In the genomic region with DNA sequence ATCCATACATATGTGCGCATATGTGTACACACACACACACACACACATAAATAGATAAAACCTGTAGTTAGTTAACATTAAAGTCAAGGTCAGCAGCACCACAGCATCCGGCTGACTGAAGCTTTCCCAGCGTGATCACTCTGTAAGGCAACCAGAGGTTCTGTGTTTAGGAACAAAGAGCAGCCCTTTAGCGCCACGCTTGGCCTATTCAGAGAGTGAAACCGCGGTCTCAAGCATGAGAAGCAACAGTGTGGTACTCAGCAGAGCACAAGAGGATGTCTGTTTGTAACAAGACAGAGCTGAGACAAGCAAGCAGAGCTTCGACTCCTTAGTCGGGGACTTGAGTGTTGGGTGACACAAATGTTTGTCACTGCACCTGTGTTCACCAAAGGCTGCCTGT, we compare ENCODE assay signal across 22 mouse cellular contexts. TPM values are rescaled to one million over a fixed set of nuclear protein-coding genes. Genes with fewer than 3 reads are reported as not detected.
DNase-seq lines count a peak whose midpoint lies in the region; ATAC-seq lines count a peak whose summit lies in the region.
"Had no signal": no experiment of that assay in that cellular context is flagged by ENCODE, and none has a peak within 500 bp of the region (broad histone marks: within the 10 kb centered on the region; RNA-seq: fewer than 3 reads in every experiment).

No protein-coding gene starts in this region.

- 71% methylated on average over 9 of the region's 9 CpGs for WGBS in hindbrain, embryonic 12.5 days
- 78% methylated on average over 9 of the region's 9 CpGs for WGBS in hindbrain, embryonic 10.5 days
- WGBS in neural tube, embryonic 12.5 days: 73% methylated on average over 9 of the region's 9 CpGs

- peaks cover 4% of the 10 kb centered on the region; the same call in 1 of the 2 replicates for H3K4me1 ChIP-seq in hindbrain, embryonic 12.5 days
- H3K4me1 ChIP-seq in hindbrain, embryonic 10.5 days (replicated peaks): peaks cover 8% of the 10 kb centered on the region; the same call in 1 of the 2 replicates
- peaks cover 4% of the 10 kb centered on the region; the same call in 1 of the 2 replicates for H3K4me1 ChIP-seq in neural tube, embryonic 12.5 days
- H3K4me1 ChIP-seq: limb, embryonic 10.5 days had no signal

- H3K27me3 ChIP-seq in hindbrain, embryonic 12.5 days: no peaks in the 10 kb centered on the region; the same call in 1 of the 2 replicates
- H3K27me3 ChIP-seq in hindbrain, embryonic 10.5 days (ENCODE audit: insufficient read depth, poor library complexity, severe bottlenecking): no peaks in the 10 kb centered on the region
- no peaks in the 10 kb centered on the region for H3K27me3 ChIP-seq in neural tube, embryonic 12.5 days (replicated peaks)
- H3K27me3 ChIP-seq: embryonic facial prominence, embryonic 13.5 days had no signal

- ATAC-seq in hindbrain, embryonic 12.5 days (ENCODE audit: low FRiP score): 0 out of 2 replicates have a peak, but pooled peaks have one; percentile 16
- peak; percentile 63; the same call in 1 of the 2 replicates for ATAC-seq in neural tube, embryonic 12.5 days (ENCODE audit: low FRiP score, low read depth)
- ATAC-seq: inflammation-experienced regulatory T-cells, adult 6 months; liver, postnatal 0 days; lung, postnatal 0 days had no signal

- no peak overlapping the region for H3K4me3 ChIP-seq in hindbrain, embryonic 12.5 days
- no peak overlapping the region for H3K4me3 ChIP-seq in hindbrain, embryonic 10.5 days
- H3K4me3 ChIP-seq in neural tube, embryonic 12.5 days: no peak overlapping the region
- H3K4me3 ChIP-seq: embryonic facial prominence, embryonic 13.5 days; erythroblast, embryonic 14.5 days; gastrocnemius, adult 2 months; limb, embryonic 10.5 days had no signal

- 0 out of 2 replicates have a peak, but pooled peaks cover 2% of the 10 kb centered on the region for H3K9me3 ChIP-seq in hindbrain, embryonic 12.5 days (replicated peaks)
- no peaks in the 10 kb centered on the region for H3K9me3 ChIP-seq in hindbrain, embryonic 10.5 days
- H3K9me3 ChIP-seq in neural tube, embryonic 12.5 days: no peaks in the 10 kb centered on the region
- H3K9me3 ChIP-seq: embryonic facial prominence, embryonic 13.5 days; limb, embryonic 10.5 days had no signal

- H3K9ac ChIP-seq in hindbrain, embryonic 12.5 days: no peak overlapping the region
- no peak overlapping the region for H3K9ac ChIP-seq in neural tube, embryonic 12.5 days
- H3K9ac ChIP-seq: embryonic facial prominence, embryonic 13.5 days; liver, postnatal 0 days had no signal

- H3K36me3 ChIP-seq in hindbrain, embryonic 12.5 days: no peaks in the 10 kb centered on the region
- H3K36me3 ChIP-seq in hindbrain, embryonic 10.5 days: no peaks in the 10 kb centered on the region
- H3K36me3 ChIP-seq in neural tube, embryonic 12.5 days: no peaks in the 10 kb centered on the region
- H3K36me3 ChIP-seq: embryonic facial prominence, embryonic 13.5 days; limb, embryonic 10.5 days had no signal

- H3K4me2 ChIP-seq in hindbrain, embryonic 12.5 days (replicated peaks): no peak overlapping the region
- no peak overlapping the region for H3K4me2 ChIP-seq in neural tube, embryonic 12.5 days (replicated peaks)
- H3K4me2 ChIP-seq: embryonic facial prominence, embryonic 13.5 days had no signal

- DNase-seq in embryo, embryonic 10 days (ENCODE audit: low spot score): peak; percentile 25
- DNase-seq in embryo, embryonic 9.5 days (ENCODE audit: extremely low spot score): no peak
- DNase-seq in hindbrain, embryonic 10.5 days (ENCODE audit: low spot score): no peak
- no peak for DNase-seq in neural tube, embryonic 10.5 days (ENCODE audit: extremely low spot score, low spot score)
- no peak for DNase-seq in cerebellum, adult 11 months
- no peak for DNase-seq in yolk sac, embryonic 10.5 days (ENCODE audit: low spot score)
- DNase-seq: adrenal gland, postnatal 10 days; cerebellum, adult 9-11 months; gastrocnemius, adult 2 months; heart, postnatal 36 days; kidney, adult 18-20 months; kidney, postnatal 4 days; liver, postnatal 0 days had no signal

- H3K27ac ChIP-seq in hindbrain, embryonic 12.5 days: no peak overlapping the region
- no peak overlapping the region for H3K27ac ChIP-seq in hindbrain, embryonic 10.5 days
- no peak overlapping the region for H3K27ac ChIP-seq in neural tube, embryonic 12.5 days
- H3K27ac ChIP-seq: embryonic facial prominence, embryonic 13.5 days; gastrocnemius, adult 2 months; limb, embryonic 10.5 days; macrophage had no signal

RNA-seq across cellular contexts. Expression of a gene that starts 24.6 kb away (rescaled TPM):
- polyA plus RNA-seq in hindbrain, embryonic 12.5 days (2016; fragmentation: Nextera tagmentation; extraction: Ambion mirVana): 0.13 and 0.14 TPM in 2 replicates
- polyA plus RNA-seq in hindbrain, embryonic 10.5 days (2016; fragmentation: Nextera tagmentation; extraction: Ambion mirVana): 0.39 and 0.65 TPM in 2 replicates
- polyA plus RNA-seq in neural tube, embryonic 12.5 days (2016; fragmentation: Nextera tagmentation; extraction: Ambion mirVana): 0.14 TPM in 1 of 2 replicates, not detected in the other
- polyA plus RNA-seq: erythroblast, embryonic 14.5 days; frontal cortex, adult 2 months; inflammation-experienced regulatory T-cells, adult 6 months; lung, postnatal 0 days; macrophage had no signal
